Mouse (Mus musculus): ENCODE results near the gene Olfr56. TPM values are rescaled to one million over a fixed set of nuclear protein-coding genes. Genes with fewer than 3 reads are reported as not detected.
"Not testable (repeated sequence)": the region's sequence is repeated elsewhere in the genome, so short reads cannot be mapped to it uniquely, and the experiment has no call there.

Olfr56 gene
- not detected in 2 replicates for polyA plus RNA-seq (2015; fragmentation: Nextera tagmentation; extraction: Ambion mirVana)

GRCm38 (mm10) chr11:48978240-48978939 is at the start of gene Olfr56:
Gene Olfr56 (plus strand): TSS chr11:48978889.
- not testable (repeated sequence) for H3K27me3 ChIP-seq; H3K9me3 ChIP-seq; H3K4me1 ChIP-seq; ATAC-seq (replicated peaks); H3K36me3 ChIP-seq; H3K4me2 ChIP-seq (replicated peaks); H3K9ac ChIP-seq (replicated peaks); H3K27ac ChIP-seq (replicated peaks); H3K4me3 ChIP-seq
- no CpG with 5 or more reads among the region's 1 CpGs for WGBS

GRCm38 (mm10) chr11:48933422-48933821 is 45.3 kb upstream of the Olfr56 start:
- not testable (repeated sequence) for H3K4me2 ChIP-seq (replicated peaks); H3K4me3 ChIP-seq
- 82% methylated on average over 1 of the region's 1 CpGs for WGBS

GRCm38 (mm10) chr11:48933923-48934322 is 44.8 kb upstream of the Olfr56 start:
- not testable (repeated sequence) for H3K4me2 ChIP-seq (replicated peaks); ATAC-seq (replicated peaks)

More at GRCm38 (mm10) chr11:48933422-48933821, 45.3 kb upstream of the Olfr56 start:
- ATAC-seq (replicated peaks); H3K27ac ChIP-seq (replicated peaks); H3K9me3 ChIP-seq; H3K4me1 ChIP-seq; H3K27me3 ChIP-seq; H3K36me3 ChIP-seq; H3K9ac ChIP-seq (replicated peaks): not testable (repeated sequence)

GRCm38 (mm10) chr11:48935291-48935690 is 43.4 kb upstream of the Olfr56 start:
- not testable (repeated sequence) for H3K4me2 ChIP-seq (replicated peaks); H3K36me3 ChIP-seq; H3K27ac ChIP-seq (replicated peaks); H3K9me3 ChIP-seq; H3K4me3 ChIP-seq; H3K4me1 ChIP-seq; H3K9ac ChIP-seq (replicated peaks); H3K27me3 ChIP-seq; ATAC-seq (replicated peaks)
- WGBS = no CpG with 5 or more reads among the region's 3 CpGs

More at GRCm38 (mm10) chr11:48933923-48934322, 44.8 kb upstream of the Olfr56 start:
- H3K36me3 ChIP-seq; H3K4me3 ChIP-seq; H3K27ac ChIP-seq (replicated peaks); H3K9me3 ChIP-seq; H3K9ac ChIP-seq (replicated peaks); H3K4me1 ChIP-seq; H3K27me3 ChIP-seq: not testable (repeated sequence)
- WGBS = 87% methylated on average over 1 of the region's 1 CpGs

- H3K9me3 ChIP-seq; ATAC-seq (replicated peaks); H3K27ac ChIP-seq (replicated peaks); H3K9ac ChIP-seq (replicated peaks); H3K4me1 ChIP-seq; H3K4me2 ChIP-seq (replicated peaks); H3K36me3 ChIP-seq; H3K4me3 ChIP-seq; H3K27me3 ChIP-seq: not testable (repeated sequence)
These were observed 39.4 kb upstream of the Olfr56 start for GRCm38 (mm10) chr11:48939286-48939685.

GRCm38 (mm10) chr11:48946090-48946489 is 32.6 kb upstream of the Olfr56 start, which contains the start of gene Psme2b:
Gene Psme2b (minus strand): TSS chr11:48946190.
- H3K27ac ChIP-seq (replicated peaks); H3K27me3 ChIP-seq; H3K9me3 ChIP-seq; H3K4me1 ChIP-seq; H3K36me3 ChIP-seq; H3K4me3 ChIP-seq; ATAC-seq (replicated peaks); H3K9ac ChIP-seq (replicated peaks); H3K4me2 ChIP-seq (replicated peaks): not testable (repeated sequence)
- WGBS = 94% methylated on average over 6 of the region's 6 CpGs

- not testable (repeated sequence) for H3K4me1 ChIP-seq; ATAC-seq (replicated peaks); H3K9ac ChIP-seq (replicated peaks); H3K4me2 ChIP-seq (replicated peaks); H3K27me3 ChIP-seq; H3K36me3 ChIP-seq; H3K9me3 ChIP-seq; H3K27ac ChIP-seq (replicated peaks); H3K4me3 ChIP-seq
- no CpG with 5 or more reads among the region's 1 CpGs for WGBS
These were observed 4.0 kb upstream of the Olfr56 start for GRCm38 (mm10) chr11:48974686-48975085.

- H3K27me3 ChIP-seq; H3K4me3 ChIP-seq; H3K4me1 ChIP-seq; H3K9me3 ChIP-seq; H3K36me3 ChIP-seq; H3K9ac ChIP-seq (replicated peaks); ATAC-seq (replicated peaks); H3K4me2 ChIP-seq (replicated peaks); H3K27ac ChIP-seq (replicated peaks): not testable (repeated sequence)
- WGBS = no CpG with 5 or more reads among the region's 3 CpGs
These were observed 562 bp downstream of the Olfr56 start, which contains the start of gene 9930111J21Rik1 for GRCm38 (mm10) chr11:48979251-48979650. Gene 9930111J21Rik1 (minus strand): TSS chr11:48979398.

- ATAC-seq (replicated peaks); H3K4me3 ChIP-seq; H3K27ac ChIP-seq (replicated peaks); H3K4me1 ChIP-seq; H3K27me3 ChIP-seq; H3K9me3 ChIP-seq; H3K9ac ChIP-seq (replicated peaks); H3K36me3 ChIP-seq; H3K4me2 ChIP-seq (replicated peaks): not testable (repeated sequence)
- WGBS = no CpG with 5 or more reads among the region's 5 CpGs
These were observed 1.4 kb downstream of the Olfr56 start for GRCm38 (mm10) chr11:48980052-48980451.

GRCm38 (mm10) chr11:48982848-48983247 is 4.2 kb downstream of the Olfr56 start:
- H3K27ac ChIP-seq (replicated peaks); H3K4me2 ChIP-seq (replicated peaks); ATAC-seq (replicated peaks); H3K36me3 ChIP-seq; H3K27me3 ChIP-seq; H3K9ac ChIP-seq (replicated peaks); H3K4me3 ChIP-seq; H3K4me1 ChIP-seq; H3K9me3 ChIP-seq: not testable (repeated sequence)
- no CpG with 5 or more reads among the region's 3 CpGs for WGBS

GRCm38 (mm10) chr11:48988219-48988618 is 9.5 kb downstream of the Olfr56 start:
- WGBS = 85% methylated on average over 2 of the region's 3 CpGs
- H3K9me3 ChIP-seq; ATAC-seq (replicated peaks); H3K27ac ChIP-seq (replicated peaks); H3K9ac ChIP-seq (replicated peaks); H3K27me3 ChIP-seq; H3K4me1 ChIP-seq; H3K4me3 ChIP-seq; H3K36me3 ChIP-seq; H3K4me2 ChIP-seq (replicated peaks): not testable (repeated sequence)

- not testable (repeated sequence) for H3K4me1 ChIP-seq; H3K4me2 ChIP-seq (replicated peaks); H3K4me3 ChIP-seq; H3K27me3 ChIP-seq; H3K9ac ChIP-seq (replicated peaks); H3K9me3 ChIP-seq; H3K36me3 ChIP-seq; ATAC-seq (replicated peaks); H3K27ac ChIP-seq (replicated peaks)
- 86% methylated on average over 2 of the region's 2 CpGs for WGBS
These were observed 11.3 kb downstream of the Olfr56 start for GRCm38 (mm10) chr11:48989981-48990380.
